Mouse (Mus musculus): ENCODE results near the gene Rap1gap2.

- no peak for TF ChIP-seq CTCF (IDR thresholded peaks at IDR 0.05; ENCODE audit: control insufficient read depth, insufficient read depth, low read length)
- TF ChIP-seq POLR2A (IDR thresholded peaks at IDR 0.05; ENCODE audit: borderline replicate concordance, control insufficient read depth, low read depth, low read length): no peak
Observed at GRCm38 (mm10) chr11:74527555-74527954, 83.2 kb downstream of the Rap1gap2 start.
